ENCODE assay signal across 8 mouse cellular contexts in genomic region chr11:43612834-43613488, GRCm38 (mm10). TPM values are rescaled to one million over a fixed set of nuclear protein-coding genes. Genes with fewer than 3 reads are reported as not detected.
DNase-seq lines count a peak whose midpoint lies in the region; ATAC-seq and TF ChIP-seq lines count a peak whose summit lies in the region.

No protein-coding gene starts in this region.

- H3K4me2 ChIP-seq in forebrain, postnatal 0 days (ENCODE audit: low read depth): no peak overlapping the region

- DNase-seq in MEL (ENCODE audit: low read depth, low spot score): peak; percentile 49
- peak; percentile 76 to 84 for DNase-seq in cerebellum, adult 2 months
- peak; percentile 92 for DNase-seq in forebrain, postnatal 0 days
- peak; percentile 79 to 82 for DNase-seq in heart, postnatal 36 days
- peak; percentile 70 to 91 for DNase-seq in layer of hippocampus, adult 18-20 months (ENCODE audit: low spot score in 2 of 2)
- DNase-seq in lung, adult 2 months: peak; percentile 61
- peak; percentile 40 for DNase-seq in ovary, adult 18-20 months (ENCODE audit: low spot score)
- peak; percentile 73 for DNase-seq in thymus, postnatal 0 days (ENCODE audit: low spot score)

- H3K36me3 ChIP-seq in MEL (ENCODE audit: control insufficient read depth in 1 of 2, insufficient read depth in 2 of 2, low read length in 2 of 2): no peaks in the 10 kb centered on the region
- H3K36me3 ChIP-seq in forebrain, postnatal 0 days (ENCODE audit: insufficient read depth): no peaks in the 10 kb centered on the region

- H3K4me1 ChIP-seq in MEL (ENCODE audit: control insufficient read depth in 1 of 2, insufficient read depth in 2 of 2, low read length in 2 of 2): no peaks in the 10 kb centered on the region
- peaks cover 3% of the 10 kb centered on the region; the same call in 1 of the 2 replicates for H3K4me1 ChIP-seq in cerebellum, adult 2 months (ENCODE audit: control insufficient read depth, insufficient read depth, low read length)
- H3K4me1 ChIP-seq in forebrain, postnatal 0 days (ENCODE audit: insufficient read depth): 0 out of 2 replicates have a peak, but pooled peaks cover under 1% of the 10 kb centered on the region
- H3K4me1 ChIP-seq in lung, adult 2 months (ENCODE audit: control insufficient read depth, insufficient read depth, low read length): no peaks in the 10 kb centered on the region

- TF ChIP-seq CTCF in MEL (IDR thresholded peaks at IDR 0.05 in 2 of 3, conservative IDR thresholded peaks at IDR 0.05 in 1 of 3; ENCODE audit: control insufficient read depth in 1 of 3, insufficient read depth in 1 of 3, low read depth in 2 of 3, low read length in 3 of 3, poor library complexity in 1 of 3, severe bottlenecking in 1 of 3): peak; percentile 67 to 79 (median 76)
- TF ChIP-seq CTCF in cerebellum, adult 2 months (IDR thresholded peaks at IDR 0.05; ENCODE audit: borderline replicate concordance, insufficient read depth, low read depth, low read length): peak; percentile 82
- TF ChIP-seq CTCF in forebrain, postnatal 0 days (IDR thresholded peaks at IDR 0.05; ENCODE audit: low read depth): peak; percentile 81
- peak; percentile 72 for TF ChIP-seq CTCF in lung, adult 2 months (IDR thresholded peaks at IDR 0.05; ENCODE audit: insufficient read depth, low read length)

- no peak overlapping the region for H3K4me3 ChIP-seq in MEL (ENCODE audit: control insufficient read depth in 1 of 2, insufficient read depth in 1 of 2, low read depth in 2 of 2, low read length in 2 of 2)
- H3K4me3 ChIP-seq in cerebellum, adult 2 months (replicated peaks; ENCODE audit: insufficient read depth, low read depth, low read length): no peak overlapping the region
- no peak overlapping the region for H3K4me3 ChIP-seq in forebrain, postnatal 0 days (ENCODE audit: low read depth, low read length)
- H3K4me3 ChIP-seq in lung, adult 2 months (replicated peaks; ENCODE audit: extremely low read depth, low read depth, low read length): no peak overlapping the region

- no peaks in the 10 kb centered on the region for H3K9me3 ChIP-seq in MEL (replicated peaks; ENCODE audit: insufficient read depth, low read length)
- H3K9me3 ChIP-seq in forebrain, postnatal 0 days (ENCODE audit: low read length): no peaks in the 10 kb centered on the region

- TF ChIP-seq POLR2A in MEL (IDR thresholded peaks at IDR 0.05; ENCODE audit: control insufficient read depth in 1 of 2, insufficient read depth in 1 of 2, low read depth in 1 of 2, low read length in 2 of 2, poor library complexity in 1 of 2): no peak
- TF ChIP-seq POLR2A in cerebellum, adult 2 months (IDR thresholded peaks at IDR 0.05; ENCODE audit: borderline replicate concordance, insufficient read depth, low read length): no peak
- TF ChIP-seq POLR2A in lung, adult 2 months (IDR thresholded peaks at IDR 0.05; ENCODE audit: borderline replicate concordance, extremely low read depth, low read depth, low read length): no peak

- ATAC-seq in forebrain, postnatal 0 days: peak; percentile 92

- no peaks in the 10 kb centered on the region for H3K79me2 ChIP-seq in MEL (ENCODE audit: control insufficient read depth, insufficient read depth, low read length, poor library complexity)

- TF ChIP-seq EP300 in MEL (IDR thresholded peaks at IDR 0.05; ENCODE audit: low read depth in 1 of 2, low read length in 2 of 2): no peak

- 22% methylated on average over 12 of the region's 12 CpGs for WGBS in cerebellum, adult 2 months
- WGBS in forebrain, postnatal 0 days: 18% methylated on average over 12 of the region's 12 CpGs
- WGBS in lung, adult 2 months: 27% methylated on average over 12 of the region's 12 CpGs

- intact Hi-C loops in heart, postnatal 36 days (cut with DNase I): loop anchor here (1.0 to 5.0 kb wide), 2 partner anchors 69 to 119 kb away; partner anchors contain the start of gene Pwwp2a

- H3K27ac ChIP-seq in MEL (ENCODE audit: control insufficient read depth, low read depth, low read length): no peak overlapping the region
- H3K27ac ChIP-seq in cerebellum, adult 2 months (ENCODE audit: insufficient read depth, low read length): no peak overlapping the region
- H3K27ac ChIP-seq in forebrain, postnatal 0 days (ENCODE audit: low read depth, low read length): no peak overlapping the region; the same call in 1 of the 2 replicates

- no peak overlapping the region for H3K9ac ChIP-seq in MEL (ENCODE audit: control insufficient read depth, low read depth, low read length, poor library complexity, severe bottlenecking)
- H3K9ac ChIP-seq in forebrain, postnatal 0 days: peak overlapping the region; percentile 19; the same call in 1 of the 2 replicates

- H3K27me3 ChIP-seq in MEL (ENCODE audit: control insufficient read depth in 1 of 2, insufficient read depth in 2 of 2, low read length in 2 of 2): no peaks in the 10 kb centered on the region
- no peaks in the 10 kb centered on the region for H3K27me3 ChIP-seq in cerebellum, adult 2 months (ENCODE audit: control insufficient read depth, insufficient read depth, low read length)
- no peaks in the 10 kb centered on the region for H3K27me3 ChIP-seq in forebrain, postnatal 0 days (ENCODE audit: insufficient read depth, low read length)

- peak; percentile 37 for TF ChIP-seq RAD21 in MEL (IDR thresholded peaks at IDR 0.05; ENCODE audit: low read depth, low read length)

TF ChIP-seq in MEL, 35 proteins besides CTCF, POLR2A, EP300 and RAD21:
- TF ChIP-seq SMC3 (IDR thresholded peaks at IDR 0.05; ENCODE audit: low read depth, low read length) (peak; percentile 31), POLR2AphosphoS5 (IDR thresholded peaks at IDR 0.05; ENCODE audit: borderline replicate concordance, low read depth, low read length) (no peak), E2F4 (IDR thresholded peaks at IDR 0.05; ENCODE audit: borderline replicate concordance, low read depth, low read length) (no peak), ZC3H11A (IDR thresholded peaks at IDR 0.05; ENCODE audit: low read depth, low read length) (0 out of 2 replicates have a peak, but pooled peaks have one; percentile 6), RCOR1 (IDR thresholded peaks at IDR 0.05; ENCODE audit: low read depth, low read length) (no peak)

RNA-seq across cellular contexts. Expression of gene Fabp6, which starts 11.6 kb away (rescaled TPM):
- not detected in 2 replicates for total RNA-seq in MEL (2012; rRNA removed)
- polyA plus RNA-seq in MEL (2012; ENCODE audit: insufficient read depth in 1 of 2, insufficient read length in 2 of 2, low read depth in 1 of 2, low replicate concordance in 2 of 2, missing spikeins in 1 of 2): not detected
- not detected in 2 replicates for polyA plus RNA-seq in cerebellum, adult 2 months (2012; rRNA removed)
- not detected in 2 replicates for total RNA-seq in forebrain, postnatal 0 days (2014; rRNA removed)
- polyA plus RNA-seq in forebrain, postnatal 0 days (2015; fragmentation: Nextera tagmentation; extraction: Ambion mirVana): not detected in 2 replicates
- not detected for total RNA-seq in heart, postnatal 36 days (2021)
- total RNA-seq in layer of hippocampus, adult 18-20 months (2021): not detected
- polyA plus RNA-seq in lung, adult 2 months (2012; rRNA removed): 0.34 TPM in 1 of 2 replicates, not detected in the other
- 8.4 and 11.8 TPM in 2 replicates for polyA plus RNA-seq in thymus, postnatal 0 days (2015; fragmentation: Nextera tagmentation; extraction: Ambion mirVana)

RNA-seq across cellular contexts. Expression of gene 4933415A04Rik, which starts 26.1 kb away (rescaled TPM):
- not detected in 2 replicates for total RNA-seq in MEL (2012; rRNA removed)
- not detected for polyA plus RNA-seq in MEL (2012; ENCODE audit: insufficient read depth in 1 of 2, insufficient read length in 2 of 2, low read depth in 1 of 2, low replicate concordance in 2 of 2, missing spikeins in 1 of 2)
- 1.5 and 1.6 TPM in 2 replicates for polyA plus RNA-seq in cerebellum, adult 2 months (2012; rRNA removed)
- 0.76 and 1.5 TPM in 2 replicates for total RNA-seq in forebrain, postnatal 0 days (2014; rRNA removed)
- 1.2 and 1.8 TPM in 2 replicates for polyA plus RNA-seq in forebrain, postnatal 0 days (2015; fragmentation: Nextera tagmentation; extraction: Ambion mirVana)
- total RNA-seq in heart, postnatal 36 days (2021): under 1 TPM; 0.39 to 0.60 TPM
- 1 to 10 TPM; 1.4 to 2.0 TPM for total RNA-seq in layer of hippocampus, adult 18-20 months (2021)
- 0.24 and 0.38 TPM in 2 replicates for polyA plus RNA-seq in lung, adult 2 months (2012; rRNA removed)
- 2.6 and 4.4 TPM in 2 replicates for polyA plus RNA-seq in thymus, postnatal 0 days (2015; fragmentation: Nextera tagmentation; extraction: Ambion mirVana)

Comparison
In these comparisons a context has a peak if more than half of its experiments do, and no peak if none do; other contexts are left out.
1. DNase-seq: peak in every context shown above with its lines; median percentile 92 in forebrain, postnatal 0 days; 80 in heart, postnatal 36 days; 80 in layer of hippocampus, adult 18-20 months; 80 in cerebellum, adult 2 months; 73 in thymus, postnatal 0 days; 61 in lung, adult 2 months; 49 in MEL; 40 in ovary, adult 18-20 months.